Mouse (Mus musculus): ENCODE data around the gene Taf4. TPM values are rescaled to one million over a fixed set of nuclear protein-coding genes. Genes with fewer than 3 reads are reported as not detected.

The Taf4 gene
- polyA plus RNA-seq, 1 experiment from 2014 or later: 1.7 TPM

Other genes starting within 250 kb of the Taf4 start
- 1.3 TPM in 2 replicates for gene Lsm14b, start 48.3 kb upstream of the Taf4 start, polyA plus RNA-seq (2015; fragmentation: Nextera tagmentation; extraction: Ambion mirVana)
- 241 and 252 TPM in 2 replicates for gene Psma7, start 65.8 kb upstream of the Taf4 start, polyA plus RNA-seq (2015; fragmentation: Nextera tagmentation; extraction: Ambion mirVana)
- gene Ss18l1, start 65.9 kb upstream of the Taf4 start, polyA plus RNA-seq (2015; fragmentation: Nextera tagmentation; extraction: Ambion mirVana): 0.75 and 0.88 TPM in 2 replicates
- gene Mtg2, start 93.9 kb upstream of the Taf4 start, polyA plus RNA-seq (2015; fragmentation: Nextera tagmentation; extraction: Ambion mirVana): 11.1 and 12.5 TPM in 2 replicates
- not detected in 2 replicates for gene Hrh3, start 127.8 kb upstream of the Taf4 start, polyA plus RNA-seq (2015; fragmentation: Nextera tagmentation; extraction: Ambion mirVana)
- 9.4 and 10.5 TPM in 2 replicates for gene Osbpl2, start 142.7 kb upstream of the Taf4 start, polyA plus RNA-seq (2015; fragmentation: Nextera tagmentation; extraction: Ambion mirVana)
- gene Adrm1, start 194.8 kb upstream of the Taf4 start, polyA plus RNA-seq (2015; fragmentation: Nextera tagmentation; extraction: Ambion mirVana): 107 and 109 TPM in 2 replicates
- gene Lama5, start 249.2 kb upstream of the Taf4 start, polyA plus RNA-seq (2015; fragmentation: Nextera tagmentation; extraction: Ambion mirVana): 1.6 and 1.9 TPM in 2 replicates